ENCODE assay signal across 10 mouse cellular contexts in the genomic region with DNA sequence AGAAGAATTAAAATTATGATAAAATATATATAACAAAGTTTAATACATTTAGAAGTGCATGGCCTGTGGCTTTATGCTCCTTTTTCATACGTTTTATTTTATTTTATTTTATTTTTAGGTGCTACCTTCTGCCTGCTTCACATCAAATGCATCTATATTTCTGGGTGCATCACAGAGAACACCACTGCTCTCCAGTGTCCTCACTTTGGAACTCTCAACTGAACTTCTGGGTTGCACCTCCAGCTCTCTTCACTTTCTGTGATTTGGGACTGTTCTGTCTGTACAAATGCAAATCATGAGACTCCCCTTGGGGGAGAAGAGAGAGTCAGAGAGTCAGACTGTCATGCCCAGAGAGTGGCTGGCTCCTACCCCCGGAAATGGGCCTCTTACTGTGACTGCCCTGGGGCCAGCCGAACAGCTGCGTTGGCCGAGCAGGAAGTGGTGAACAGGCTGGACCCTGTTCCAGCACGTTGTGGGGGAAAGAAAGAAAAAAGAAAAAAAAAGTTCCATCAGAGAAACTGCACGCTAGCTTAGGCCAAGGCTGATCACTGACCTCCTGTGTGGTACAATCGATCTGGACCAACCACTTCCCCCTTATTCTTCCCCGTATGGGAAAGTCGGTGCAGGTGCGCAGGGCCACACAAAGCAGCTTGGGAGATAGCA.
DNase-seq lines count a peak whose midpoint lies in the region; ATAC-seq lines count a peak whose summit lies in the region.
"Had no signal": no experiment of that assay in that cellular context is flagged by ENCODE, and none has a peak within 500 bp of the region (broad histone marks: within the 10 kb centered on the region; RNA-seq: fewer than 3 reads in every experiment).

No protein-coding gene starts in this region.

- peak overlapping the region; percentile 66 for H3K27ac ChIP-seq in hindbrain, embryonic 10.5 days
- H3K27ac ChIP-seq in hindbrain, embryonic 12.5 days: no peak overlapping the region
- no peak overlapping the region for H3K27ac ChIP-seq in hindbrain, embryonic 14.5 days

- no peaks in the 10 kb centered on the region for H3K27me3 ChIP-seq in hindbrain, embryonic 10.5 days (ENCODE audit: insufficient read depth, poor library complexity, severe bottlenecking)
- no peaks in the 10 kb centered on the region; the same call in 1 of the 2 replicates for H3K27me3 ChIP-seq in hindbrain, embryonic 12.5 days
- H3K27me3 ChIP-seq in hindbrain, embryonic 14.5 days (ENCODE audit: control insufficient read depth, insufficient read depth, low read length): no peaks in the 10 kb centered on the region
- H3K27me3 ChIP-seq: liver, embryonic 15.5 days; Patski had no signal

- no peaks in the 10 kb centered on the region for H3K36me3 ChIP-seq in hindbrain, embryonic 10.5 days
- H3K36me3 ChIP-seq in hindbrain, embryonic 12.5 days: no peaks in the 10 kb centered on the region
- no peaks in the 10 kb centered on the region for H3K36me3 ChIP-seq in hindbrain, embryonic 14.5 days (replicated peaks; ENCODE audit: control insufficient read depth, insufficient read depth)
- H3K36me3 ChIP-seq: liver, embryonic 15.5 days had no signal

- no peak overlapping the region for H3K4me2 ChIP-seq in hindbrain, embryonic 12.5 days (replicated peaks)
- H3K4me2 ChIP-seq in hindbrain, embryonic 14.5 days (replicated peaks): no peak overlapping the region
- H3K4me2 ChIP-seq: liver, embryonic 15.5 days had no signal

- H3K9ac ChIP-seq in hindbrain, embryonic 12.5 days: no peak overlapping the region
- no peak overlapping the region for H3K9ac ChIP-seq in hindbrain, embryonic 14.5 days
- H3K9ac ChIP-seq: liver, embryonic 15.5 days had no signal

- WGBS in hindbrain, embryonic 10.5 days: 35% methylated on average over 11 of the region's 11 CpGs
- 32% methylated on average over 11 of the region's 11 CpGs for WGBS in hindbrain, embryonic 12.5 days
- 38% methylated on average over 11 of the region's 11 CpGs for WGBS in hindbrain, embryonic 14.5 days

- no peak for DNase-seq in hindbrain, embryonic 10.5 days (ENCODE audit: low spot score)
- DNase-seq in CD4-positive helper T cell, adult 2 months (ENCODE audit: low read depth, low spot score): peak; percentile 26
- peak; percentile 12 for DNase-seq in forelimb bud, embryonic 11.5 days (ENCODE audit: low read depth, low spot score)
- peak; percentile 54 to 56 for DNase-seq in lung, adult 18-20 months
- peak; percentile 62 to 74 for DNase-seq in spleen, postnatal 4 days (ENCODE audit: low spot score in 2 of 2)
- no peak for DNase-seq in adrenal gland, postnatal 25 days
- no peak for DNase-seq in hindbrain, embryonic 14.5 days (ENCODE audit: low spot score)

- H3K4me1 ChIP-seq in hindbrain, embryonic 10.5 days (replicated peaks): peaks cover 41% of the 10 kb centered on the region
- H3K4me1 ChIP-seq in hindbrain, embryonic 12.5 days: peaks cover 12% of the 10 kb centered on the region
- no peaks in the 10 kb centered on the region for H3K4me1 ChIP-seq in hindbrain, embryonic 14.5 days (replicated peaks; ENCODE audit: control insufficient read depth, insufficient read depth, low read length)

- H3K4me3 ChIP-seq in hindbrain, embryonic 10.5 days: no peak overlapping the region
- H3K4me3 ChIP-seq in hindbrain, embryonic 12.5 days: no peak overlapping the region
- H3K4me3 ChIP-seq in hindbrain, embryonic 14.5 days (replicated peaks; ENCODE audit: low read length): no peak overlapping the region
- H3K4me3 ChIP-seq: liver, embryonic 15.5 days had no signal

- ATAC-seq in hindbrain, embryonic 12.5 days (ENCODE audit: low FRiP score): no peak
- no peak for ATAC-seq in hindbrain, embryonic 14.5 days (ENCODE audit: low FRiP score)
- ATAC-seq: Patski had no signal

- H3K9me3 ChIP-seq in hindbrain, embryonic 10.5 days: peaks cover 3% of the 10 kb centered on the region; the same call in 1 of the 2 replicates
- no peaks in the 10 kb centered on the region for H3K9me3 ChIP-seq in hindbrain, embryonic 12.5 days (replicated peaks)
- no peaks in the 10 kb centered on the region for H3K9me3 ChIP-seq in hindbrain, embryonic 14.5 days (ENCODE audit: control insufficient read depth, low read length)
- H3K9me3 ChIP-seq: liver, embryonic 15.5 days had no signal

Comparison
In these comparisons a context has a peak if more than half of its experiments do, and no peak if none do; other contexts are left out.
1. DNase-seq: peak in CD4-positive helper T cell, adult 2 months (single experiment), forelimb bud, embryonic 11.5 days (single experiment), lung, adult 18-20 months (2 of 2) and spleen, postnatal 4 days (2 of 2); none in hindbrain, embryonic 10.5 days (single experiment), adrenal gland, postnatal 25 days (single experiment) and hindbrain, embryonic 14.5 days (single experiment).